In the genomic region with DNA sequence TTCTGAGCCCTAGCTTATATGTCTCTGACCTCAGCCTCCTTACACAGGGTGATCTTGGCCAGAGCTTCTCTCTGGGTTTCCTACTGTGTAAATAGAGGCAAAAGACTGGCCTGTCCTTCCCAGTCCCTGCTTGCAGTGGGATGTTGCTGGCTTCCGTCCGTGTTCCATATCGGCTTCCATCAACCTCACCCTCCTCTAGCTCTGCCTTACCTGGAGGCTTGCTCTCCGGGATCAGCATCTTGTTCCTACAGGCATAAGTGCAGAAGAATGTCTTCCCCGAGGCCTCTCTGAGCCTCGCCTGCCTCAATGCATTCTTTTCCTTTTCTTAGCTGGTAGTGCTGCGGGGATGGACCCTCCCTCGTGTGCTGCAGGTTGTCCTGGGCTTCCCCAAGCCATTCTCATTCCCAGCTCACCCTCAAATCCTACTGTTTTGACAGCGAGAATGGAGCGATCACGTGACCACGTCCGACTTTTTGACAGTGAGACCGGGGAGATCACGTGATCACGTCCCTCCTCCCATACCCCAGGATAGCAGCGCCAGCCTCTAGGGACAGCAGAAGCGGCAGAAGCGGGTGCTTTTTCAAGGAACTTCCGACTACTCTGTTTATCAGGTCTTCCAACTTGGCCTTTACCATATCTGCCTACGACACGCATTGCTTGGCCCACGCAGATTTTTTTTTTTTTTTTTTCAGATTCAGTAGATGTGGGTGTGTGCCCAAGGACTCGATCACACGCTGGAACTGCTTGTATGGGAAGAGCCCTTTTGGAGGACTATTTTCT, we compare ENCODE assay signal across 8 mouse cellular contexts. TPM values are rescaled to one million over a fixed set of nuclear protein-coding genes. Genes with fewer than 3 reads are reported as not detected.
A peak's percentile ranks its signal among the peaks of the same experiment; 100 is the strongest.
DNase-seq lines count a peak whose midpoint lies in the region; ATAC-seq and TF ChIP-seq lines count a peak whose summit lies in the region.

No protein-coding gene starts in this region.

- no peak overlapping the region for H3K4me3 ChIP-seq in C2C12 (ENCODE audit: insufficient read depth, poor library complexity, severe bottlenecking)
- peak overlapping the region; percentile 56 for H3K4me3 ChIP-seq in brown adipose tissue, adult 24 weeks (ENCODE audit: insufficient read depth, low read depth, low read length)
- peak overlapping the region; percentile 58 for H3K4me3 ChIP-seq in forebrain, embryonic 10.5 days
- peak overlapping the region; percentile 55 for H3K4me3 ChIP-seq in heart, embryonic 15.5 days
- peak overlapping the region; percentile 8; the same call in 1 of the 2 replicates for H3K4me3 ChIP-seq in liver, adult 2 months (ENCODE audit: insufficient read depth, low read depth, low read length)

- no peak overlapping the region for H3K27ac ChIP-seq in brown adipose tissue, adult 24 weeks (replicated peaks; ENCODE audit: low read depth, low read length)
- peak overlapping the region; percentile 51; the same call in 1 of the 2 replicates for H3K27ac ChIP-seq in forebrain, embryonic 10.5 days
- H3K27ac ChIP-seq in heart, embryonic 15.5 days: no peak overlapping the region
- H3K27ac ChIP-seq in liver, adult 2 months (replicated peaks; ENCODE audit: insufficient read depth, low read depth, low read length): no peak overlapping the region

- H3K9me3 ChIP-seq in forebrain, embryonic 10.5 days: no peaks in the 10 kb centered on the region
- no peaks in the 10 kb centered on the region for H3K9me3 ChIP-seq in heart, embryonic 15.5 days (replicated peaks)

- TF ChIP-seq CTCF in C2C12 (IDR thresholded peaks at IDR 0.05; ENCODE audit: control insufficient read depth, insufficient read depth, insufficient read length): no peak
- TF ChIP-seq CTCF in liver, adult 2 months (IDR thresholded peaks at IDR 0.05; ENCODE audit: low read depth, low read length): no peak

- no peak overlapping the region for H3ac ChIP-seq in C2C12 (ENCODE audit: control insufficient read depth, insufficient read length, low read depth)

- H3K4me2 ChIP-seq in heart, embryonic 15.5 days: peak overlapping the region; percentile 85

- H3K9ac ChIP-seq in heart, embryonic 15.5 days: peak overlapping the region; percentile 55
- peak overlapping the region; percentile 22 for H3K9ac ChIP-seq in liver, adult 2 months (ENCODE audit: low read depth, low read length)

- ATAC-seq in heart, embryonic 15.5 days (replicated peaks; ENCODE audit: insufficient number of reproducible peaks, insufficient read depth, low FRiP score, low read depth): peak; percentile 81
- peak; percentile 24; the same call in 1 of the 2 replicates for ATAC-seq in monocyte, adult 5-6 weeks (replicated peaks; ENCODE audit: insufficient number of reproducible peaks, low FRiP score, low TSS enrichment, poor library complexity, severe bottlenecking)

- peak; percentile 82 for DNase-seq in forebrain, embryonic 10.5 days (ENCODE audit: extremely low spot score, low spot score)
- peak; percentile 77 for DNase-seq in kidney, postnatal 10 days
- DNase-seq in liver, adult 2 months (ENCODE audit: extremely low read depth, low read depth, low spot score): peak; percentile 72
- DNase-seq in splenic B cell, adult 2 months (ENCODE audit: low read depth, low spot score): peak; percentile 70

- H3K79me2 ChIP-seq in C2C12 (ENCODE audit: control insufficient read depth, insufficient read depth): no peaks in the 10 kb centered on the region
- H3K79me2 ChIP-seq in liver, adult 2 months (ENCODE audit: control insufficient read depth, insufficient read depth, low read length): no peaks in the 10 kb centered on the region

- 4% methylated on average over 25 of the region's 25 CpGs for WGBS in forebrain, embryonic 10.5 days
- WGBS in heart, embryonic 15.5 days: 3% methylated on average over 25 of the region's 25 CpGs
- 3% methylated on average over 25 of the region's 25 CpGs for WGBS in liver, adult 2 months

- no peaks in the 10 kb centered on the region for H3K36me3 ChIP-seq in C2C12 (ENCODE audit: control insufficient read depth, insufficient read depth)
- no peaks in the 10 kb centered on the region for H3K36me3 ChIP-seq in forebrain, embryonic 10.5 days (replicated peaks)
- H3K36me3 ChIP-seq in heart, embryonic 15.5 days: no peaks in the 10 kb centered on the region
- H3K36me3 ChIP-seq in liver, adult 2 months (ENCODE audit: control insufficient read depth, insufficient read depth, low read length): no peaks in the 10 kb centered on the region
- no peaks in the 10 kb centered on the region for H3K36me3 ChIP-seq in splenic B cell, adult 2 months (ENCODE audit: control insufficient read depth, insufficient read depth, low read length, poor library complexity, severe bottlenecking)

- no peak for TF ChIP-seq POLR2A in liver, adult 2 months (IDR thresholded peaks at IDR 0.05; ENCODE audit: extremely low read depth, insufficient read depth, low read length)

- H3K4me1 ChIP-seq in brown adipose tissue, adult 24 weeks (ENCODE audit: control insufficient read depth, insufficient read depth, insufficient read length, low read length): no peaks in the 10 kb centered on the region
- peaks cover 9% of the 10 kb centered on the region for H3K4me1 ChIP-seq in forebrain, embryonic 10.5 days
- peaks cover 5% of the 10 kb centered on the region for H3K4me1 ChIP-seq in heart, embryonic 15.5 days (replicated peaks)
- H3K4me1 ChIP-seq in liver, adult 2 months (ENCODE audit: control insufficient read depth, insufficient read depth, low read length): peaks cover 2% of the 10 kb centered on the region; the same call in 1 of the 2 replicates

- no peaks in the 10 kb centered on the region for H3K27me3 ChIP-seq in C2C12 (ENCODE audit: control insufficient read depth, insufficient read depth, insufficient read length)
- H3K27me3 ChIP-seq in forebrain, embryonic 10.5 days (ENCODE audit: poor library complexity, severe bottlenecking): peaks cover 16% of the 10 kb centered on the region
- peaks cover 4% of the 10 kb centered on the region; the same call in 1 of the 2 replicates for H3K27me3 ChIP-seq in heart, embryonic 15.5 days
- no peaks in the 10 kb centered on the region for H3K27me3 ChIP-seq in liver, adult 2 months (ENCODE audit: control insufficient read depth, insufficient read depth, low read length)
- no peaks in the 10 kb centered on the region for H3K27me3 ChIP-seq in splenic B cell, adult 2 months (ENCODE audit: control insufficient read depth, insufficient read depth, low read length, poor library complexity, severe bottlenecking)

- H3K79me3 ChIP-seq in C2C12 (ENCODE audit: low read depth): no peaks in the 10 kb centered on the region

TF ChIP-seq in C2C12, 6 proteins besides CTCF, POLR2A, EP300 and RAD21:
- TF ChIP-seq MYOD1 (IDR thresholded peaks at IDR 0.05; ENCODE audit: control insufficient read depth, insufficient read length, low read depth): no peak
- peak; percentile 98 for TF ChIP-seq USF1 (IDR thresholded peaks at IDR 0.05; ENCODE audit: low read depth)
TF ChIP-seq in C2C12: peak in this region for 1.

RNA-seq across cellular contexts. Expression of a gene that starts 11.7 kb away (rescaled TPM):
- 0.05 TPM for polyA plus RNA-seq in C2C12 (2012; fragmentation: generic; extraction: Trizol)
- polyA plus RNA-seq in brown adipose tissue, adult 24 weeks (2012; ENCODE audit: insufficient read depth, insufficient read length, missing spikeins): 1.5 and 1.6 TPM in 2 replicates
- polyA plus RNA-seq in forebrain, embryonic 10.5 days (2016; fragmentation: Nextera tagmentation; extraction: Ambion mirVana): 0.40 TPM in 1 of 2 replicates, not detected in the other
- 0.25 and 0.81 TPM in 2 replicates for polyA plus RNA-seq in heart, embryonic 15.5 days (2015; fragmentation: Nextera tagmentation; extraction: Ambion mirVana)
- total RNA-seq in liver, adult 2 months (2014; rRNA removed): not detected in 2 replicates
- polyA plus RNA-seq in liver, adult 2 months (2012; rRNA removed): 0.11 and 0.12 TPM in 2 replicates
- 1.9 to 14.1 TPM (median 8.8 TPM) in 3 replicates for total RNA-seq in monocyte, adult 5-6 weeks (2017)
